Mouse (Mus musculus): ENCODE results near the gene Mgat2.

DNA sequence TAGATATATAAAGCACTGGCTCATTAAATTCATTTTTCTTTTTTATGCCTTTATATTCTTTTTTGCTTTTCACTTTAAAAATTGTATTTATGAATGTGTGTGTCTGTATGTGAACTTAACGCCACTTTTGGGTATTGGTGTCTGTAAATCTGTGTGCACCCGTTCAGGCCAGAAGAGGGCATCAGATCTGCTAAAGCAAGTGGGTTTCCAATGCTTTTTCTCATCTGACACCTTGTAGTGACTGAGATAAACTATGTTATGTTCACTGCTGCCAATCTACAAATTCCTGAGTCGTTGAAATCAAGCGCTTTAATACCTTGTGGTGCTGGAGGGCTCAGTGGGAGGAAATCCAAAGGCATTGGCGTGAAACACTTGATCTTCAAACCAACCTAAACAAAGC lies 27.1 kb downstream of the Mgat2 start:
- no peak for TF ChIP-seq POLR2A (IDR thresholded peaks at IDR 0.05; ENCODE audit: insufficient read depth, low read length)
- TF ChIP-seq CTCF (IDR thresholded peaks at IDR 0.05; ENCODE audit: low read depth, low read length): no peak
